In genomic region chr13:73812936-73813335, GRCm38 (mm10) we compare ENCODE assay signal across 30 mouse cellular contexts. TPM values are rescaled to one million over a fixed set of nuclear protein-coding genes. Genes with fewer than 3 reads are reported as not detected.
A peak's percentile ranks its signal among the peaks of the same experiment; 100 is the strongest.
DNase-seq lines count a peak whose midpoint lies in the region; ATAC-seq and TF ChIP-seq lines count a peak whose summit lies in the region.
"Had no signal": no experiment of that assay in that cellular context is flagged by ENCODE, and none has a peak within 500 bp of the region (broad histone marks: within the 10 kb centered on the region; RNA-seq: fewer than 3 reads in every experiment).

No protein-coding gene starts in this region.

- H3K9ac ChIP-seq in heart, postnatal 0 days (replicated peaks; ENCODE audit: low read depth, low read length) = no peak overlapping the region
- H3K9ac ChIP-seq in liver, adult 2 months (ENCODE audit: low read depth, low read length) = no peak overlapping the region
- H3K9ac ChIP-seq in liver, postnatal 0 days (replicated peaks) = no peak overlapping the region
- H3K9ac ChIP-seq: embryonic facial prominence, embryonic 13.5 days; embryonic facial prominence, embryonic 15.5 days; forebrain, embryonic 12.5 days had no signal

- 80% methylated on average over 3 of the region's 3 CpGs for WGBS in heart, postnatal 0 days
- 87% methylated on average over 3 of the region's 3 CpGs for WGBS in liver, adult 2 months
- 81% methylated on average over 3 of the region's 3 CpGs for WGBS in liver, postnatal 0 days (ENCODE audit: insufficient replicate concordance)

- no peak overlapping the region for H3K4me2 ChIP-seq in heart, postnatal 0 days (ENCODE audit: low read depth, low read length)
- no peak overlapping the region for H3K4me2 ChIP-seq in liver, postnatal 0 days (ENCODE audit: low read depth, low read length)
- H3K4me2 ChIP-seq: embryonic facial prominence, embryonic 13.5 days; embryonic facial prominence, embryonic 15.5 days; forebrain, embryonic 12.5 days had no signal

- no peaks in the 10 kb centered on the region for H3K27me3 ChIP-seq in heart, postnatal 0 days (ENCODE audit: control insufficient read depth, insufficient read depth, low read length)
- no peaks in the 10 kb centered on the region for H3K27me3 ChIP-seq in liver, adult 2 months (ENCODE audit: control insufficient read depth, insufficient read depth, low read length)
- H3K27me3 ChIP-seq in liver, postnatal 0 days (ENCODE audit: insufficient read depth, low read length) = no peaks in the 10 kb centered on the region
- H3K27me3 ChIP-seq: CH12.LX; embryonic facial prominence, embryonic 13.5 days; embryonic facial prominence, embryonic 15.5 days; forebrain, embryonic 12.5 days; Patski had no signal

- peaks cover 81% of the 10 kb centered on the region for H3K36me3 ChIP-seq in heart, postnatal 0 days (replicated peaks; ENCODE audit: control insufficient read depth, insufficient read depth, low read length)
- H3K36me3 ChIP-seq in liver, adult 2 months (ENCODE audit: control insufficient read depth, insufficient read depth, low read length) = peaks cover 51% of the 10 kb centered on the region
- H3K36me3 ChIP-seq in liver, postnatal 0 days (replicated peaks; ENCODE audit: insufficient read depth, low read length) = peaks cover 18% of the 10 kb centered on the region
- H3K36me3 ChIP-seq: G1E had no signal

- no peaks in the 10 kb centered on the region for H3K9me3 ChIP-seq in heart, postnatal 0 days (replicated peaks; ENCODE audit: control insufficient read depth, low read length)
- no peaks in the 10 kb centered on the region for H3K9me3 ChIP-seq in liver, postnatal 0 days (ENCODE audit: low read length)
- H3K9me3 ChIP-seq: embryonic facial prominence, embryonic 13.5 days; embryonic facial prominence, embryonic 15.5 days; forebrain, embryonic 10.5 days; forebrain, embryonic 12.5 days; G1E had no signal

- TF ChIP-seq EP300 in heart, postnatal 0 days (IDR thresholded peaks at IDR 0.05; ENCODE audit: low read depth) = no peak
- no peak for TF ChIP-seq EP300 in liver, postnatal 0 days (IDR thresholded peaks at IDR 0.05; ENCODE audit: low read depth)

- no peaks in the 10 kb centered on the region; the same call in 1 of the 2 replicates for H3K4me1 ChIP-seq in heart, postnatal 0 days (ENCODE audit: control insufficient read depth, insufficient read depth)
- no peaks in the 10 kb centered on the region for H3K4me1 ChIP-seq in liver, adult 2 months (ENCODE audit: control insufficient read depth, insufficient read depth, low read length)
- no peaks in the 10 kb centered on the region for H3K4me1 ChIP-seq in liver, postnatal 0 days (ENCODE audit: insufficient read depth)
- H3K4me1 ChIP-seq: embryonic facial prominence, embryonic 13.5 days; embryonic facial prominence, embryonic 15.5 days; forebrain, embryonic 10.5 days; forebrain, embryonic 12.5 days had no signal

- H3K4me3 ChIP-seq in heart, postnatal 0 days (ENCODE audit: low read depth, low read length) = no peak overlapping the region
- H3K4me3 ChIP-seq in liver, adult 2 months (ENCODE audit: insufficient read depth, low read depth, low read length) = no peak overlapping the region
- no peak overlapping the region for H3K4me3 ChIP-seq in liver, postnatal 0 days (ENCODE audit: low read depth, low read length)
- H3K4me3 ChIP-seq: embryonic facial prominence, embryonic 13.5 days; embryonic facial prominence, embryonic 15.5 days; erythroblast, embryonic 14.5 days; forebrain, embryonic 10.5 days; forebrain, embryonic 12.5 days had no signal

- intact Hi-C loops in heart, postnatal 36 days (cut with DNase I) = no loop called here

- TF ChIP-seq CTCF in heart, postnatal 0 days (IDR thresholded peaks at IDR 0.05; ENCODE audit: low read depth) = no peak
- no peak for TF ChIP-seq CTCF in liver, adult 2 months (IDR thresholded peaks at IDR 0.05; ENCODE audit: low read depth, low read length)
- no peak for TF ChIP-seq CTCF in liver, postnatal 0 days (IDR thresholded peaks at IDR 0.05; ENCODE audit: low read depth)

- no peak for ATAC-seq in heart, postnatal 0 days (ENCODE audit: insufficient read depth, low read depth)
- no peak for ATAC-seq in liver, postnatal 0 days
- ATAC-seq: activated CD4-positive, CD25-positive, alpha-beta regulatory T cell, adult 4 months; CD4-positive, CD25-positive, alpha-beta regulatory T cell, adult 4 months; forebrain, embryonic 14.5 days; Patski had no signal

- DNase-seq in heart, adult 11 months = peak; percentile 92
- no peak for DNase-seq in heart, postnatal 36 days
- no peak for DNase-seq in heart, postnatal 0 days (ENCODE audit: low spot score)
- no peak for DNase-seq in heart, postnatal 4 days
- DNase-seq in liver, adult 2 months (ENCODE audit: extremely low read depth, low read depth, low spot score) = peak; percentile 24
- DNase-seq in liver, postnatal 0 days = no peak
- peak; percentile 12 for DNase-seq in lung, postnatal 36 days
- no peak for DNase-seq in lung, postnatal 10 days
- DNase-seq: adrenal gland, adult 8-10 months; adrenal gland, postnatal 14 days; adrenal gland, postnatal 36 days; B cell, adult 2 months; cerebellum, adult 11 months; cerebellum, adult 18-20 months; cerebellum, adult 8-10 months; cerebellum, adult 9-11 months; cerebellum, postnatal 36 days; embryo, embryonic 11 days had no signal

- no peaks in the 10 kb centered on the region for H3K79me2 ChIP-seq in liver, adult 2 months (ENCODE audit: control insufficient read depth, insufficient read depth, low read length)

- TF ChIP-seq POLR2A in liver, adult 2 months (IDR thresholded peaks at IDR 0.05; ENCODE audit: extremely low read depth, insufficient read depth, low read length) = no peak

- H3K27ac ChIP-seq in heart, postnatal 0 days (ENCODE audit: low read depth) = peak overlapping the region; percentile 14
- H3K27ac ChIP-seq in liver, adult 2 months (replicated peaks; ENCODE audit: insufficient read depth, low read depth, low read length) = no peak overlapping the region
- H3K27ac ChIP-seq in liver, postnatal 0 days (ENCODE audit: low read depth) = no peak overlapping the region
- H3K27ac ChIP-seq: embryonic facial prominence, embryonic 13.5 days; embryonic facial prominence, embryonic 15.5 days; forebrain, embryonic 10.5 days; forebrain, embryonic 12.5 days had no signal

RNA-seq across cellular contexts. Expression of gene Nkd2, which starts 34.5 kb away (rescaled TPM):
- total RNA-seq in heart, postnatal 36 days (2021) = under 1 TPM; 0.70 to 0.78 TPM
- 14.3 and 22.1 TPM in 2 replicates for total RNA-seq in heart, postnatal 0 days (2014; rRNA removed; ENCODE audit: low replicate concordance)
- 2.2 and 5.7 TPM in 2 replicates for polyA plus RNA-seq in heart, postnatal 0 days (2015; fragmentation: Nextera tagmentation; extraction: Ambion mirVana)
- total RNA-seq in heart, postnatal 4 days (2021) = 1 to 10 TPM; 9.2 to 9.7 TPM
- total RNA-seq in liver, adult 2 months (2014; rRNA removed) = 0.09 and 0.34 TPM in 2 replicates
- 0.34 and 0.83 TPM in 2 replicates for polyA plus RNA-seq in liver, adult 2 months (2012; rRNA removed)
- polyA plus RNA-seq in liver, postnatal 0 days (2015; fragmentation: Nextera tagmentation; extraction: Ambion mirVana) = 0.13 and 0.15 TPM in 2 replicates
- total RNA-seq: CH12.LX; common myeloid progenitor, adult 5-6 weeks had no signal
- polyA plus RNA-seq: erythroblast, embryonic 14.5 days; G1E had no signal

Comparison
In these comparisons a context has a peak if more than half of its experiments do, and no peak if none do; other contexts are left out.
1. DNase-seq: peak in heart, adult 11 months (single experiment), liver, adult 2 months (single experiment) and lung, postnatal 36 days (single experiment); none in heart, postnatal 36 days (0 of 2), heart, postnatal 0 days (single experiment), heart, postnatal 4 days (single experiment), liver, postnatal 0 days (single experiment) and lung, postnatal 10 days (single experiment).